Mouse (Mus musculus) myocyte (in vitro differentiated cells): ENCODE results near the gene Snx13. TPM values are rescaled to one million over a fixed set of nuclear protein-coding genes. Genes with fewer than 3 reads are reported as not detected.
A peak's percentile ranks its signal among the peaks of the same experiment; 100 is the strongest.

Source experiments
- H3K27me3 ChIP-seq: one replicate; pipeline ENCODE4 v1.6.1; 2011; ENCODE audit not compliant: control insufficient read depth, insufficient read depth, insufficient read length
- H3K36me3 ChIP-seq: one replicate; pipeline ENCODE4 v1.6.1; 2011; ENCODE audit not compliant: control insufficient read depth, insufficient read depth
- H3K4me2 ChIP-seq: one replicate; pipeline ENCODE4 v1.6.1; 2011; ENCODE audit warnings: low read depth, control low read depth
- H3K4me3 ChIP-seq: one replicate; pipeline ENCODE4 v1.5.1; 2011; ENCODE audit warnings: mild to moderate bottlenecking, control low read depth, moderate library complexity
- H3K79me2 ChIP-seq: one replicate; pipeline ENCODE4 v1.6.1; 2011; ENCODE audit not compliant: control insufficient read depth, insufficient read depth
- H3ac ChIP-seq: one replicate; pipeline ENCODE4 v1.6.1; 2011; ENCODE audit not compliant: control insufficient read depth, insufficient read length
- CEBPB ChIP-seq: IDR thresholded peaks from 2 replicates; pipeline ENCODE4 v1.6.1; 2011; ENCODE audit warnings: mild to moderate bottlenecking, moderate library complexity; ENCODE audit not compliant: poor library complexity, insufficient read depth, severe bottlenecking
- E2F4 ChIP-seq: IDR thresholded peaks from one replicate; pipeline ENCODE4 v1.6.1; 2011; ENCODE audit warnings: mild to moderate bottlenecking, control low read depth, moderate library complexity; ENCODE audit not compliant: insufficient read depth
- MAX ChIP-seq: IDR thresholded peaks from one replicate; pipeline ENCODE4 v1.6.1; 2011; ENCODE audit warnings: low read depth, mild to moderate bottlenecking, control low read depth
- MYOD1 ChIP-seq, 3 experiments: IDR thresholded peaks; one replicate each; pipeline ENCODE4 v1.6.1; 2011; ENCODE audit warnings: control low read depth in 2 of 3, low read depth in 2 of 3, mild to moderate bottlenecking in 2 of 3, moderate library complexity in 1 of 3; ENCODE audit not compliant: insufficient read length in 2 of 3, control insufficient read depth in 1 of 3
- MYOG ChIP-seq, 3 experiments: IDR thresholded peaks; one replicate each; pipeline ENCODE4 v1.6.1; 2011; ENCODE audit warnings: control low read depth in 2 of 3, low read depth in 2 of 3, mild to moderate bottlenecking in 2 of 3; ENCODE audit not compliant: insufficient read length in 2 of 3, control insufficient read depth in 1 of 3, insufficient read depth in 1 of 3
- POLR2A ChIP-seq: IDR thresholded peaks from one replicate; pipeline ENCODE4 v1.6.1; 2011; ENCODE audit warnings: low read depth, mild to moderate bottlenecking, control low read depth, moderate library complexity; ENCODE audit not compliant: insufficient read length
- POLR2AphosphoS2 ChIP-seq: IDR thresholded peaks from one replicate; pipeline ENCODE4 v1.6.1; 2011; ENCODE audit warnings: low read depth, control low read depth; ENCODE audit not compliant: insufficient read length
- REST ChIP-seq: IDR thresholded peaks from one replicate; pipeline ENCODE4 v1.6.1; 2011; ENCODE audit warnings: mild to moderate bottlenecking, control low read depth, moderate library complexity; ENCODE audit not compliant: insufficient read depth, insufficient read length
- SRF ChIP-seq: IDR thresholded peaks from one replicate; pipeline ENCODE4 v1.6.1; 2011; ENCODE audit warnings: low read depth; ENCODE audit not compliant: control insufficient read depth, insufficient read length
- TCF12 ChIP-seq: IDR thresholded peaks from one replicate; pipeline ENCODE4 v1.6.1; 2011; ENCODE audit warnings: mild to moderate bottlenecking, control low read depth; ENCODE audit not compliant: poor library complexity, insufficient read depth, severe bottlenecking
- TCF3 ChIP-seq: IDR thresholded peaks from one replicate; pipeline ENCODE4 v1.6.1; 2011; ENCODE audit warnings: low read depth, control low read depth; ENCODE audit not compliant: insufficient read length
- USF1 ChIP-seq: IDR thresholded peaks from one replicate; pipeline ENCODE4 v1.6.1; 2011; ENCODE audit warnings: low read depth, mild to moderate bottlenecking, control low read depth, moderate library complexity
- polyA plus RNA-seq: library from polyadenylated mRNA; unstranded; fragments of >200 nt; fragmentation: generic; extraction: Trizol; gene quantifications from one replicate; pipeline ENCODE4 v1.2.1, GENCODE M21; 2012; ENCODE audit warnings: missing spikeins

The Snx13 gene
- polyA plus RNA-seq, 1 experiment = 7.4 TPM

DNA sequence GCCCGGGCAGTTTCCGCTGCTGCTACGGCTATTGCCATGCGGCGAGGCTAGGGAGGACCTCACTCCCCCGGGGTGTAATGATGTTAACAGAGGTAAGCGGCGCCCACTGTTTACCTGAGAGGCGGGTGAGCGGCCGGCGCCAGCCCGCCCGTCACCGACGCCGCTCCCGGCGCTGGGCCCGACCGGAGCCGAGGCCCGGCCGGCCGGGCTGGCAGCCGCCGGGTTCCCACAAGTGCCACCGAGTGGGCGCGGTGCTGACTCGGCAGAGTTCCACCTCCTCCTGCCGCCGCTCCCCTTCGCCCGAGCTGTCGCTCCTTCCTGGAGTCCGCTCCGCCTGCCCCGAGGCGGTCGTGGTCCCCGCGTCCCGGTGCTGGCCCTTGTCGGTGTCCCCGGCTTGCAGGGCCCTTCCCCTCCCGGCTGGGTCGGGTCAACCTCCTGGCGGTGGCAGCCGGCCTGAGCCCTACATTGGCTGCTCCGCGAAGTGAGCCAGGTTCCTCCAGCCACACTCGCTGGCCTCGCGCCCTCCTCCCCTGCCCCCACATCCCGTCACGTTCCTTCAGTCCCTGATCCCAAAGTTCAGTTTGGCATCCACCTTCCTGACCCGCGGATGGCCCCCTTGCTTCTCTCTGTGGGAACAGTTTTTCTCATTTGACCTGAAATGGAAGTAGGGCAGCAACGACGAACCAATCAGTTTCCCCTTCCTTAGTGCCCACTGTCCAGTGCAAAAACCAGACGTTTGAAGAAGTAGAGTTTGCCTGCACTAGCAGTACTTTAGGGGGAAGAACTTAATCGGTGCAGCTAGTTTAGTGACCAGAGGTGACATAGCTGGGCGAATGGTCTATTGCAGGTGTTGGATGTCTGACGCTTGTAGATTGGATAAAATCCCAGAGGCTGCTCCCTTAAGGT lies 587 bp downstream of the Snx13 start:
- H3K4me3 ChIP-seq = peak overlapping the region; percentile 74
- peaks cover 50% of the 10 kb centered on the region for H3K79me2 ChIP-seq
- H3K4me2 ChIP-seq = peak overlapping the region; percentile 74
- H3K27me3 ChIP-seq = no peaks in the 10 kb centered on the region
- no peaks in the 10 kb centered on the region for H3K36me3 ChIP-seq
- TF ChIP-seq E2F4 (no peak), USF1 (no peak), POLR2AphosphoS2 (peak; percentile 61)
- H3ac ChIP-seq = peak overlapping the region; percentile 76

DNA sequence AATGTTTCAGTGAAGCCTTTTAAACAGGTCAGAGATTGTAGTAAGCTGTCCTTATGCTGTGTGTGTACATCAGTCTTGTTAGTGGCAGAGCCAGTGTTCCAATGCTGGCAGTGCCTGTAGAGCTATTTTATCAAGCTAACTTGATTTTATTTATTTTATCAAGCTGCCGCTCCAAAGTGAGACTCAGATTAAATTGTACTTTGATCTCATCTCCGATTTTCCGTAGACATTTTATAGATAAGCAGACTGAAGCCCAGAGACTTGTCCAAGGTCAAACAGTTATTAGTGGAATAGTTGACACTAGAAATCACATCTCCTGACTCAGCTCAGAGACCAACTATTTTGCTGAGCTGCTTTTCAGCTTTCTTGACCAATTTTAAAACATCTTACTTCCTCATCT lies 1.9 kb downstream of the Snx13 start:
- Histone ChIP-seq H3ac (no peak overlapping the region), H3K36me3 (no peaks in the 10 kb centered on the region), H3K4me2 (peak overlapping the region; percentile 74), H3K4me3 (peak overlapping the region; percentile 74), H3K27me3 (no peaks in the 10 kb centered on the region), H3K79me2 (peaks cover 64% of the 10 kb centered on the region)
- TF ChIP-seq MAX (no peak), TCF3 (no peak), CEBPB (no peak), TCF12 (no peak), REST (no peak), POLR2A (no peak), USF1 (no peak), MYOG (IDR thresholded peaks at IDR 0.05; ENCODE audit: control insufficient read depth in 1 of 3, insufficient read depth in 1 of 3, insufficient read length in 2 of 3, low read depth in 2 of 3) (no peak), POLR2AphosphoS2 (no peak), SRF (no peak), E2F4 (no peak), MYOD1 (IDR thresholded peaks at IDR 0.05; ENCODE audit: control insufficient read depth in 1 of 3, insufficient read length in 2 of 3, low read depth in 2 of 3) (no peak)

DNA sequence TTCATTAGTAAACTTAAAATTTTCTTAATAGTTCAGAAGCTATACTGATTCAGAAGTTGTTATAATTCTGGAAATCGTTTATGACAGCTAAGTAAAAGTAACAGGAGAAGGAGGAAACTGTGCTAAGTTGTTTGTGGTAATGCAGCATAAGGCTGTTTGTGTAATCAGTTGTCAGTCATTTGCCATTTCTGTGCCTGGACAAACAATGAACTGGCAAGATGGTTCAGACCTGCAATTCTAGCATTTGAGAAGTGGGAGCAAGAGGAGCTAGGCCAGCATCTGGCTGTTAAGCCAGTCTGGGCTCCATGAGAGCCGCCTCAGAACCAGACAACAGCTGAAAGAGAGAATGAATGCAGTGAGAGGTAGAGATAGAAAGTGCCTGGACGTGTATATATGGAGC lies 3.5 kb downstream of the Snx13 start:
- H3K4me2 ChIP-seq = peak overlapping the region; percentile 43
- H3ac ChIP-seq = no peak overlapping the region
- no peaks in the 10 kb centered on the region for H3K27me3 ChIP-seq
- H3K4me3 ChIP-seq = no peak overlapping the region
- H3K36me3 ChIP-seq = no peaks in the 10 kb centered on the region
- peak in 1 of 3 experiments; percentile 5 for TF ChIP-seq MYOG (IDR thresholded peaks at IDR 0.05; ENCODE audit: control insufficient read depth in 1 of 3, insufficient read depth in 1 of 3, insufficient read length in 2 of 3, low read depth in 2 of 3)
- no peak for TF ChIP-seq E2F4
- H3K79me2 ChIP-seq = peaks cover 80% of the 10 kb centered on the region

- peak overlapping the region; percentile 43 for H3K4me2 ChIP-seq
- H3K36me3 ChIP-seq = no peaks in the 10 kb centered on the region
- H3K4me3 ChIP-seq = no peak overlapping the region
- H3K79me2 ChIP-seq = peaks cover 86% of the 10 kb centered on the region
- TF ChIP-seq MAX = no peak
- TF ChIP-seq MYOG (IDR thresholded peaks at IDR 0.05; ENCODE audit: control insufficient read depth in 1 of 3, insufficient read depth in 1 of 3, insufficient read length in 2 of 3, low read depth in 2 of 3) = no peak
- TF ChIP-seq CEBPB = no peak
- no peak for TF ChIP-seq USF1
- no peak for TF ChIP-seq POLR2A
- no peak for TF ChIP-seq MYOD1 (IDR thresholded peaks at IDR 0.05; ENCODE audit: control insufficient read depth in 1 of 3, insufficient read length in 2 of 3, low read depth in 2 of 3)
- TF ChIP-seq REST = no peak
- no peak overlapping the region for H3ac ChIP-seq
- H3K27me3 ChIP-seq = no peaks in the 10 kb centered on the region
These were observed 4.2 kb downstream of the Snx13 start for GRCm38 (mm10) chr12:35050964-35051758.

DNA sequence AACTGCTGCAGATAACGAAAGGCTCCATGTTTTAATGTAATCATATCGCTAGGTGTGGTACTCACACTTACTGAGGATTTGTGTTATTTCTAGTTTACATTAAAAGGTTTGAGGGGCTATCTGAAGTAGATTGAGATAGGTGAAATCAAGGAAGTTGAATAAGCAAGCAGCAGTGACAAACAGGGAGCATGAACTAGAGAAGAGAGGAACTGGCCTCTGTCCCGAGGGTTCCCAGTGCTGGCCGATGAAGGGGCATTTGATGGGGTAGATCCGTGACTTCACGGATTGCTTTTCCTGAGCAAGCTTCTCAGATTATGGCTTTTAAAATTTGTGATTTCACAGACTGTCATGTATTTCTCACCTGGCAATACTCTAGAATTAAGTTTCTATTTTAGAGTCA lies 7.4 kb downstream of the Snx13 start:
- Histone ChIP-seq H3K27me3 (no peaks in the 10 kb centered on the region), H3K4me2 (no peak overlapping the region), H3K79me2 (peaks cover 98% of the 10 kb centered on the region), H3K4me3 (no peak overlapping the region), H3ac (no peak overlapping the region), H3K36me3 (no peaks in the 10 kb centered on the region)
- TF ChIP-seq REST (no peak), TCF12 (no peak), E2F4 (no peak), MAX (no peak), MYOG (IDR thresholded peaks at IDR 0.05; ENCODE audit: control insufficient read depth in 1 of 3, insufficient read depth in 1 of 3, insufficient read length in 2 of 3, low read depth in 2 of 3) (no peak), POLR2A (no peak), USF1 (no peak), POLR2AphosphoS2 (no peak), CEBPB (no peak), SRF (no peak), MYOD1 (IDR thresholded peaks at IDR 0.05; ENCODE audit: control insufficient read depth in 1 of 3, insufficient read length in 2 of 3, low read depth in 2 of 3) (no peak), TCF3 (no peak)
